Mouse (Mus musculus): ENCODE results near the gene Zfp729a. TPM values are rescaled to one million over a fixed set of nuclear protein-coding genes. Genes with fewer than 3 reads are reported as not detected.
"Not testable (repeated sequence)": the region's sequence is repeated elsewhere in the genome, so short reads cannot be mapped to it uniquely, and the experiment has no call there.

Zfp729a gene
- polyA plus RNA-seq (2012; ENCODE audit: insufficient read depth, insufficient read length, low replicate concordance, missing spikeins), result not detected in 2 replicates

- no peaks in the 10 kb centered on the region for H3K4me1 ChIP-seq (ENCODE audit: control insufficient read depth, insufficient read depth, low read length)
- no peak within 1 kb of the TSS for H3K27ac ChIP-seq (ENCODE audit: insufficient read depth, low read depth, low read length)
- under 1% methylated on average over 19 of the region's 19 CpGs for WGBS
- peak within 1 kb of the TSS; percentile 94 for H3K4me3 ChIP-seq (ENCODE audit: insufficient read depth, low read depth, low read length)
- TF ChIP-seq CTCF (IDR thresholded peaks at IDR 0.05; ENCODE audit: insufficient read depth, low read depth, low read length) (no peak), POLR2A (IDR thresholded peaks at IDR 0.05; ENCODE audit: insufficient read depth, low read depth, low read length) (no peak)
Measured at GRCm38 (mm10) chr13:67637294-67638007, at the start of gene Zfp729a, which contains the start of gene Gm49345. Gene Zfp729a, minus strand, starts transcription at chr13:67637791. Gene Gm49345, minus strand, starts transcription at chr13:67637769.

- H3K4me1 ChIP-seq (ENCODE audit: control insufficient read depth, insufficient read depth, low read length), result no peaks in the 10 kb centered on the region
- TF ChIP-seq POLR2A (IDR thresholded peaks at IDR 0.05; ENCODE audit: insufficient read depth, low read depth, low read length), result no peak
- no peak for TF ChIP-seq CTCF (IDR thresholded peaks at IDR 0.05; ENCODE audit: insufficient read depth, low read depth, low read length)
- no peak within 1 kb of the TSS for H3K27ac ChIP-seq (ENCODE audit: insufficient read depth, low read depth, low read length)
- H3K4me3 ChIP-seq (ENCODE audit: insufficient read depth, low read depth, low read length), result no peak within 1 kb of the TSS
- WGBS, result 77% methylated on average over 4 of the region's 4 CpGs
Measured at GRCm38 (mm10) chr13:67686971-67687370, 49.4 kb upstream of the Zfp729a start, which contains the start of gene Zfp738. Gene Zfp738, minus strand, starts transcription at chr13:67687071.

GRCm38 (mm10) chr13:67683841-67684240 is 46.2 kb upstream of the Zfp729a start:
- not testable (repeated sequence) for H3K4me1 ChIP-seq (ENCODE audit: control insufficient read depth, insufficient read depth, low read length)
- peak overlapping the region; percentile 75; the same call in 1 of the 2 replicates for H3K27ac ChIP-seq (ENCODE audit: insufficient read depth, low read depth, low read length)
- peak overlapping the region; percentile 67; the same call in 1 of the 2 replicates for H3K4me3 ChIP-seq (ENCODE audit: insufficient read depth, low read depth, low read length)
- 8% methylated on average over 2 of the region's 2 CpGs for WGBS

GRCm38 (mm10) chr13:67682959-67683735 is 45.6 kb upstream of the Zfp729a start:
- Histone ChIP-seq H3K27ac (ENCODE audit: insufficient read depth, low read depth, low read length) (peak overlapping the region; percentile 75), H3K4me3 (ENCODE audit: insufficient read depth, low read depth, low read length) (peak overlapping the region; percentile 67)
- TF ChIP-seq POLR2A (IDR thresholded peaks at IDR 0.05; ENCODE audit: insufficient read depth, low read depth, low read length), result 0 out of 2 replicates have a peak, but pooled peaks have one; percentile 17
- WGBS, result 7% methylated on average over 16 of the region's 16 CpGs
- H3K4me1 ChIP-seq (ENCODE audit: control insufficient read depth, insufficient read depth, low read length), result not testable (repeated sequence)

- Histone ChIP-seq H3K4me1 (ENCODE audit: control insufficient read depth, insufficient read depth, low read length) (no peaks in the 10 kb centered on the region), H3K27ac (ENCODE audit: insufficient read depth, low read depth, low read length) (no peak overlapping the region), H3K4me3 (ENCODE audit: insufficient read depth, low read depth, low read length) (no peak overlapping the region)
- 93% methylated on average over 2 of the region's 2 CpGs for WGBS
- TF ChIP-seq POLR2A (IDR thresholded peaks at IDR 0.05; ENCODE audit: insufficient read depth, low read depth, low read length), result no peak
- no peak for TF ChIP-seq CTCF (IDR thresholded peaks at IDR 0.05; ENCODE audit: insufficient read depth, low read depth, low read length)
Measured at GRCm38 (mm10) chr13:67674902-67675301, 37.3 kb upstream of the Zfp729a start.

- no peak for TF ChIP-seq POLR2A (IDR thresholded peaks at IDR 0.05; ENCODE audit: insufficient read depth, low read depth, low read length)
- no peak for TF ChIP-seq CTCF (IDR thresholded peaks at IDR 0.05; ENCODE audit: insufficient read depth, low read depth, low read length)
- Histone ChIP-seq H3K4me1 (ENCODE audit: control insufficient read depth, insufficient read depth, low read length) (no peaks in the 10 kb centered on the region), H3K27ac (ENCODE audit: insufficient read depth, low read depth, low read length) (no peak overlapping the region), H3K4me3 (ENCODE audit: insufficient read depth, low read depth, low read length) (no peak overlapping the region)
- WGBS, result 17% methylated on average over 3 of the region's 3 CpGs
Measured at GRCm38 (mm10) chr13:67652496-67652895, 14.9 kb upstream of the Zfp729a start.

- 72% methylated on average over 4 of the region's 4 CpGs for WGBS
- no peak for TF ChIP-seq CTCF (IDR thresholded peaks at IDR 0.05; ENCODE audit: insufficient read depth, low read depth, low read length)
- TF ChIP-seq POLR2A (IDR thresholded peaks at IDR 0.05; ENCODE audit: insufficient read depth, low read depth, low read length), result no peak
- H3K4me3 ChIP-seq (ENCODE audit: insufficient read depth, low read depth, low read length), result no peak overlapping the region
Measured at GRCm38 (mm10) chr13:67610108-67610507, 27.5 kb downstream of the Zfp729a start.

GRCm38 (mm10) chr13:67609066-67609876 is 28.3 kb downstream of the Zfp729a start, which contains the start of gene Zfp729b:
Gene Zfp729b, minus strand, starts transcription at chr13:67609707.
- no peak for TF ChIP-seq POLR2A (IDR thresholded peaks at IDR 0.05; ENCODE audit: insufficient read depth, low read depth, low read length)
- TF ChIP-seq CTCF (IDR thresholded peaks at IDR 0.05; ENCODE audit: insufficient read depth, low read depth, low read length), result no peak
- H3K4me3 ChIP-seq (ENCODE audit: insufficient read depth, low read depth, low read length), result peak within 1 kb of the TSS; percentile 88
- no peak within 1 kb of the TSS for H3K27ac ChIP-seq (ENCODE audit: insufficient read depth, low read depth, low read length)
- WGBS, result 1% methylated on average over 20 of the region's 20 CpGs
- peaks cover 2% of the 10 kb centered on the region; the same call in 1 of the 2 replicates for H3K4me1 ChIP-seq (ENCODE audit: control insufficient read depth, insufficient read depth, low read length)

More at GRCm38 (mm10) chr13:67610108-67610507, 27.5 kb downstream of the Zfp729a start:
- no peak overlapping the region for H3K27ac ChIP-seq (ENCODE audit: insufficient read depth, low read depth, low read length)
- peaks cover 2% of the 10 kb centered on the region; the same call in 1 of the 2 replicates for H3K4me1 ChIP-seq (ENCODE audit: control insufficient read depth, insufficient read depth, low read length)

Data from olfactory bulb, adult 2 months (tissue).